Mouse (Mus musculus) mouse trophoblast stem cell (cell line): Measurements from ENCODE around the gene Palm2.

Source experiments
- in situ Hi-C, 2 experiments: fragments of 300-500 bp; cut with MseI, MboI; formaldehyde crosslinking; loops; 2 replicates in 1 of 2; 3 replicates in 1 of 2; pipeline ENCODE4 v1.15.1; 2025

Palm2 gene

DNA sequence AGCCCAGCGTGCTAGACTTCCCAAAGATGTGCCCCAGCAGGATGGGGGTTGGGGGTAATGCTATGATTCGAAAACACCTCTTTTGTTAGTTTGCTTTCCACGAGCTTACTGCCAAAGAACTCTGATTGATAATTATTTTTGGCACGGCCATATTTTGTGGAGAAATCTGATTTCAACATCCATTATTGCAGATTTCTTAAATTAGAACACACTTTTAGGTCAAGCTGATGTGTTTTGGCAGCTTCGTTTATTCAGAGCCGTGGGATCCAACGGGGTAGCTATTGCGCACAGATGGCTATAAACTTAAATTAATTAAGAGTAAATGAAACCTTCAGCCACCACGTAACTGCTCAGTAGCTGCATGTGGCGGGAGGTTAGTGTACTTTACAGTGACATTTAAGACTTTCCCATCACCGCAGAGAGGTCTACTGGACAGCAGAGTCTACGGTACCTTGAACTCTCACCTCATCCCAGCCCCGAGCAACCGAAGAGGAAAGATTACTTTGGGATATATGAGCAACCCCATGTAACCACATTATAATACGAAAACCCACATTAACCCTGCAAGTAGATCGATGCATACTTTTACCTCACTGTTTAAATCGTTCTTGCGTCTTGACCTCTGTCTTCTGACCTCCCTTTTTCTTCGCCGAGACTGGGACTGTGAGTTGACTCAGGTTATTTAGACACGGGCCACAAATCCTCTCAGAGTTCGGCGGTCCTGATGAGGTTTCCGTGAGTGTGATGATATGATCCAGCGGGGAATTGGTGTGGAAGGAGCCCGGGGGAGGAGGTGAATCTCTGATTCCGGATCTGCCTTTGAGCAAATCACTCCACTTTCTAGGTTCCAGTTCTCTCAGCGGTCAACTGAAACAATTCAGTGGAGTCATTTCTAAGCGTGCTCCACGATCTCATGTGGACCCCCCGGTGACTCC lies 80.2 kb downstream of the Palm2 start:
- in situ Hi-C loops, result no loop called here

DNA sequence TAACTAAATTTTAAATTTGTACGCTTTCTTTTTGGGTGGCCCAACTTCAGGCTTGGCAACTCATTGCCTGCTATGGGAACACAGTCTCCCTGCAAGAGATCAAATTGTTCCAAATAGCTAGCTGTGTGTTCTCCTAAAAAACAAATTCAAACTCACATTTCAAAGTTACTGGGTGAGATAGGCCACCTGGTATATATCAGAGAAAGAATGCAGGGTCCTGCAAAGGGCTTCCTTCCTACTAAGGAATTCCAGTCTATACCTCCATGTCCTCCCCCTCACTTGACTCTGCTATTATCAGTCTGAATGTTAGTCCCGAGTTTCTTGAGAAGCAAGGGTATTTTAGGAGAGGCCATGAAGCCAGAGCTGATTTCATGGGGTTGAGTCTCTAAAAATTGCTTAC lies 81.3 kb downstream of the Palm2 start:
- in situ Hi-C loops, result no loop called here

DNA sequence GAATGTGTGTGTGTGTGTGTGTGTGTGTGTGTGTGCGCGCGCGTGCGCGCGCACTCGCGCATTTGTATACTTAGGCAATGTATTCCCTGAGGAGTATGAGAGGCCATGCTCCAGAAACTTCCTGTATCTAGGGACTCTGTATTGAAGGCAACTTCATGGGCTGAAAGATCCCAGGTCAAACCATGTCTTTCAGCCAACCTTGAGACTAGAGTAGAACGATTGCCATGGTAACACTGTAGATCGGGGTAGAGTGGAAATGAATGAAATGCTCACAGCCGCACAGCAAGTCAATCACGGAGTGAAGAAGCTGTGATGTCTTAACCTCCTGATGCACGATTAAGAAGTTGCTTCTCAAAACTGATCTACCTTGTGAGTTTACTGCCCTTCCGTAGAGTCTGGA lies 89.4 kb downstream of the Palm2 start:
- in situ Hi-C loops, result no loop called here

DNA sequence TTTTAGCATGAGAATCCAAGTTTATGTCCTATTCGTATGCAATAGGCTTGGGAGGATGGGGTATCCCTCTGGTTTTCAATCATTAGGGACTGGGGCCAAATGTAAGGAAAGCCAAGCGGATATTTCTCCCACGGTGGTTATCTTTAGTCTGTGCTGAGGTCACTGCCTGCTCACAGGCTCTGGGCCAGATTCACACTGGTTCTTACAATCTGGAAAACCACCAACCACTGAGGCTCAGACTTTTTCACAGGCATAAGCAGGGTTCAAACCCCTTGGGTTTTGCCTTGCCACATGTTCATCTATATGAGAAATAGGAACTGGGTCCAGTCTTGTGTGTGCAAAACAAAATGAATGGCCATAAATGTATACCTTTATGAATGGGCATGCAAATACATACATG lies 90.4 kb downstream of the Palm2 start:
- in situ Hi-C loops, result no loop called here

DNA sequence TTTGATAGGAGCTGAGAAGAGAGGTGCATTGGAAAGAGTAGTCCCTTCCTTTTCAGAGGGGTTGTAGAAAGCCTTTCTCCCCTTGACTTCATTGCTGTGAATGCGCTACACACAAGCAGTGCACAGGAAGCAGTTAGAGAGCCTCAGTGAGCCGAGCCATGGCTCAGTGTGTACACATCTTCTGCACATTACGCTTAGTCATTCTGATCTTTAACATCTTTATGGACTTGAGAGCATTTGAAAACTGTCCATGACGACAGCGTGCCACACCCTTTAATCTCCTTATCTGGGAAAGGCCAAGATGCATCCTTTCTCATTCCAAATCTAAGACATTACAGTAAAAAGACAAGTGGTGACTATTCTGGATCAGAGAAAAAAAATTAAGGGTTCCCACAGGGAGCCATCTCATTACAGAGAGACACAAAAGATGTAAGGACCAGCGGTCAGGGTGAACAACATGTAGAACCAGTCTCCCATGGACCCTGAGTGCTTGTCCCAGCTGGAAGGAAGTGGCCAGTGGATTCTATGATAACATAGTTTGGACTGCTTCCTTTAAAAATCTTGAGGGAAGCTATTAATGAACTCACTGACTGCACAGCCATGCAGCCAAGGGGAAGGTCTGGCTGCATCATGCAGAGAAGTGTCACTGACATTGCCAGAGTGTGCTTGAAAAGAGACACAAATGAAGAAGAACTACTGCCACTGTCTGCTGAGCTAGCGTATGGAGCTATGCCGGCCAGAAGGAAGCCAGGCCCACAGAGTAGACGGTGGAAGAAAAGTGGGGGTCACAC lies 91.4 kb downstream of the Palm2 start:
- in situ Hi-C loops, result no loop called here

DNA sequence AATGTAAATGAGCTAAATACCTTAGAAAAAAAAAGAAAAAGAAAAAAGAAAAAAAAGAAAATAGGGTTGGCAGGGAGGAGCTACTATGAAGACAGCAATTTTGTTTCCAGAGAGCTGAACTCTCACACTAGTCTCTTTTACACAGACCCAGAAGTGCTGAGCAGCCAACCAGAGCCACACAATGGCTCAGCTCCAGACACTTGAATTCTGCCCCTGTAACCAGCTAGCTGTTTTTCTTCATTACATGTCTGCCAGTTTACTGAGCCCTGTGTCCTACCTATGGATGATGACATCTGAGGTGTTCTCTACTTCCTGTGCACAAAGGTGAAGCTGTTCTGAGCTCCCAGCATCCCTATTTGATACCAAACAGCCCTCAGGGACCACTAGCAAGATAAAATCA lies 94.2 kb downstream of the Palm2 start:
- in situ Hi-C loops, result no loop called here

DNA sequence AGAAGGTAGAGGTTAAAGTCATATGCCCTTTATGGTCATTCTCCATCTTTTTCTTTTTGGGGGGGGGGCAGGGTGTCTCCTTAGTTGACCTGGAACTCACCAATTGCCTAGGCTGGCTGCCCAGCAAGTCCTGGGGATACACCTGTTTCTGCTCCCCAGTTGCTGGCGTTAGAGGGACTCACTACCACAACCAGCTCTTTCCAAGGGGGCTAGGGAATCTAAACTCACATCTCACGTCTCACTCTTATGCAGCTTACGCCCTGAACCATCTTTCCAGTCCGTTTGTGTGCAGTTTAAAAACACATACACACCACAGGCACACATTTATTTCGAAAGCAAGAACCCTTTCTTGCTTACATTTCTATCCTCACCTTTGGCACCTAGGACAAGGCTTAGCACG lies 99.6 kb downstream of the Palm2 start:
- in situ Hi-C loops, result no loop called here

DNA sequence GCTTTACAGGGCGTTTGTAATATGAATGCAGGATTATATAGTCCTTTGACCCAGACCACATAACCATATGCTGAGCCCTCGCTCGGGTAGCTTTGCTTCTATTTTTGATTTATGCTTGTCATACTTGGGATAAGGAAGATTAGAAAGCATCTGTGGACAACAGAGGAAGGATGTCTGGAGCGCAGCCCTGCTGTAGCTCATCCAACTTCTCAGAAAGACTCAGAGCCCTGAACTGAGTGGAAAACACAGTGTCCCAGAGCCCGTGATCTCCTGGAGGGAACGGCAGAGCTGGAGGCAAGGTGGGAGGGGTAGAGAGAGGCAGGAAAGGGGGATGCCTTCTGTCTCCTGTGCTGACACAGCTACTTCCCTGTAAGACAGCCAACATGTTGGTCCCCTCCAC lies 100.2 kb downstream of the Palm2 start:
- in situ Hi-C loops, result no loop called here

DNA sequence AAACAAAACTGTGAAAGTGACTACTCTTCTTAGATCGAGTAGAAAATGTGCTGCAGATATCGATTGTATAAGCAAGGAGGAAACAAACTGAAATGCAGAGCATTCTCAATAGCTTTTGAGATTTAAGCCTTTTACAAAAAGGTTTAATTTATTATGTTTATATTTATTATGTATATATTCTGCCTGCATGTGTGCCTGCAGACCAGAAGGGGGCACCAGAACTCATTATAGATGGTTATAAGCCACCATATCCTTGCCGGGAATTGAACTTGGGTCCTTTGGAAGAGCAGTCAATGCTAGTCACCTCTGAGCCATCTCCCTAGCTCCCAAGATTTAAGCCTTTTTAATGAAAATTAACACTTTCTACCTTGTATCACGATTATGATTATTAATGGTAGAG lies 101.0 kb downstream of the Palm2 start:
- in situ Hi-C loops, result no loop called here

DNA sequence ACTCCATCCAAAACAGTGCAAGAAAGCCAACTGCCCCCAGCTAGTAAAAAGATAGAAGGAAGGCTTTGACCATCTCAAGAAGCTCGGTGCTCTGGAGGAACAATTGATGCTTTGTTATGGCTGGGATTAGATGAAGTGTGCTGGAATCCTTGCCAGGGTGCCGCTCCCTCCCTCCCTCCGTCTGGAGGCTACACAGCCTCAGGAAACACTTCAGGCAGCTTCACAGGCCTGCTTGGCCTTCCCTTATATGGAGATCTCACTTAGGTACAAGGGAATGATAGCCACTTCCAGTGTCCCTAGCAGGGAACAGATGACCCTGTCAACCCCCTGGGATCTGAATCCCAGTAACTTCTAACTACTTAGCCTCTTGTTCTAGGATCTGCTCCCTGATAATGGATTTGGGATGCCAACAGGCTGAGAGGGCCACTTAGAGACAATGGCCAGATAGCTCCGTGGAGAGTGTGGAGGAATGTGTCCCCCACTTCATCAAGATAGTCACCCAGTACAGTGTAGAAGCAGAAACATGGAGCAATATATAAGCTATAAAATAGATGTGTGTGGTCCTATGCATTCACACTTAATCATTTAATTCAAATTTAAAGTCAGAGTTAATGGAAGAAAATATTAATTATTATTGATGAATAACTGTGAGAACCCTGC lies 104.1 kb downstream of the Palm2 start:
- in situ Hi-C loops, result no loop called here

DNA sequence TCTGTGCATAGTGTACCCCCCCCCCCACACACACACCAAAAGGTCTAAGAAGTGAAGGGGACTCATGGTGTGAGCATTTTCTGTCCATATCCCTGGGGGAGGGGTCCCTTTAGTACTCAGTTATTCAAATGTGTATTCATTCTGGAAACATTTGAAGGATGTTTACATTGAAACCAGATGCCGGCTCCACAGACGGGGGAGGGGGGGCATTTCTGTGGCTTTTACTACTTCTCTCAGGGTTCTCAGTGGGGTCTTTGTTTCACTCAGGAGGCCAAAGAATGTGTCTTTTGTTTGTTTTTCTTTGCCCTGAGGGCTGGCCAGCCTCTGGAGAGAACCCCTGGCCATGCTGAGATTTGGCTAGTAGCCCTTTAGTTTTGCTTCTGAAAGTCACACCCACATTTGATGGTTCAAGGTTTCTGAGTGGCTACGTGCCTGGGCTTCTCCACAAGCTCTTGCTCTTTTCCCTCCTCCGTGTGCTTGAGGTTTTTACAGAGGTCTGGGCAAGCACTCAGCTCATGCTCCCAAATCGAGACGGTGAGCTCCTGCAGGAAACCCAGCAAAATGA lies 109.7 kb downstream of the Palm2 start:
- in situ Hi-C loops, result no loop called here

DNA sequence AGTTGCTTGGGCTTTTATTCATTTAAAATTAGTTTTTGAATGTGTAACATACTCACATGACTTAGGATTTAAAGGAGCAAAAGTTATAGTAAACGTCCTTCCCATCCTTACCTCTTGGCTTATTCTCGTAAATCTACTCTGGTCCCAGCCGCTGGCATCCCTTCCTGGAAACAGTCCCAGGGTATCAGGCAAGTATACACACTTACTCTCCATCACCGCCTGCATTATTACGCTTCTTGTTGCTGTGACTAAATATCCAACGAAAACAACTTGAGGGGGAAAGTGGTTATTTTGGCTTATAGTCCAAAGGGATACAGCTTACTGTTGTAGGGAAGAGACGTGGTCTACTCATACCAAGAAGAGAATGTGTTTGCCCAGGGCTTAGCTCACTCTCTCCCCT lies 113.7 kb downstream of the Palm2 start:
- in situ Hi-C loops, result no loop called here

DNA sequence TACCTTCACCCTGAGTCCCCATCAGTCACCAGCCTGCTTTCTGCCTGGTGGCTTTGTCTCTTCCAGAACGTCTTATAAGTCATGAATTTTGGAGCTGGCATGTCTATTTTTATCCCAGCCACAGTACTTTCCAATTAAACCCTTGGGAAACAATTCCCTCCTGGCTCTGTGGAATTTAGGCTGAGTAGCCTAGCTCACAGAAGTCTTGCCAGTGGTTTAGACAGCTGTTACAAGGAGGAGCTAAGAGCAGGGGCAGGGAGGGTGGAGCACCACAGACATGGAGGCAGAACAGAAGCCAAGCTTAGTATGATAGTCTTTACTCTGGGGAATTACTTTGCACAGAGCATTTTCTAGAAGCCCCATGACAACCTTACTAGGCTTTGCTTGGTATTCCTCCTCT lies 116.2 kb downstream of the Palm2 start:
- in situ Hi-C loops, result no loop called here

DNA sequence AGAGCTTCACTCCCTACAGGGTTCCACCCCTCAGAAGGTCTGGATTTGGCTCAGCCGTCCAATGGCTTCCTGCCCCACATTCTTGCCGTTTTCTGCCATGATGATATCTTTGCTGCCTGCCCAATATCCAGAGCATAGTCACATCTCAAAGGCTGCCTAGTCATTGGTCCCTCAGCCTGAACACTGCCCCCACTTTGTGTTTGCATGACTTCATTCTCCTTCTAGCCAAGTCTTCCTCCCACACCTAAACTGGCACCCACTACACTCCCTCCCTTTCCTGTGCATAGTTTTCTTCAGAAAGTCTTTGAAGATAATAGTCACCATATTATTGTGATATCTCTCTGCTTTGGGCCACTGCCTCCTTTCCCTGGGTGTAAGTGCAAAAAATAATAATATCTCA lies 123.1 kb downstream of the Palm2 start:
- in situ Hi-C loops, result no loop called here

DNA sequence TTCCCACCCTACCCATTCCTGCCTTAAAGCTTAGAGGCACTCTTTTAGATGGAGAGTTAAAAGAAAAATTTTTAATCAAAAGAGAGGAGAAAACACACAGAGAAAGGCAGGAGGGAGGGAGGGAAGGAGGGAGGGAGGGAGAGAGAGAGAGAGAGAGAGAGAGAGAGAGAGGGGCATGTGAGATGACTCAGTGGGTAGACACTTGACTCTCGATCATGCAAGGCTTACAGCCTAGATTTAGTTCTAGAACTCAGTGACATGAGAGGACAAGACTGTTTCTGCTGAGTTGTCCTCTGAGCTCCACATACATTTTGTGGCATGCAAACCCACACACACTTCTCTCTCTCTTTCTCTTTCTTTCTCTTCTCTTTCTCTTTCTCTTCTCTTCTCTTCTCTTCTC lies 125.4 kb downstream of the Palm2 start:
- in situ Hi-C loops, result no loop called here

DNA sequence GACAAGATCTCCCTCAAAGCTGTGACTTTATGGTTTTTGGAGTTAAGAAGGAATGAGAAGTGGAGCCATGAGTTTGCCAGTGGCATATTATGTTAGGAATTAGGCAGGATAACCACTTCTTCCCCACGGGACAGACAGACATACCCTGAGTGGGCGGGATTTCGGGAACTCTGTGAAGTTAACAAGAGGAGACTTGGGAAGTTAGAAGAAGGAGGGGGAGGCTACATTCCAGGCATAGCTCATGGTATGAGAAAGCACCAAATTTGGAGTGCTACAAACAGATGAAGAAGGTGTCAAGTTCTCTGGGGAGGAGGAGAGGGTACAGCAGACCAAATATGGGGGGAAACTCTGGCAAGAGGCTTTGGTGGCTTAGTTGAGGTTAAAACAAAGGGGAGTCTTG lies 126.0 kb downstream of the Palm2 start:
- in situ Hi-C loops, result no loop called here

DNA sequence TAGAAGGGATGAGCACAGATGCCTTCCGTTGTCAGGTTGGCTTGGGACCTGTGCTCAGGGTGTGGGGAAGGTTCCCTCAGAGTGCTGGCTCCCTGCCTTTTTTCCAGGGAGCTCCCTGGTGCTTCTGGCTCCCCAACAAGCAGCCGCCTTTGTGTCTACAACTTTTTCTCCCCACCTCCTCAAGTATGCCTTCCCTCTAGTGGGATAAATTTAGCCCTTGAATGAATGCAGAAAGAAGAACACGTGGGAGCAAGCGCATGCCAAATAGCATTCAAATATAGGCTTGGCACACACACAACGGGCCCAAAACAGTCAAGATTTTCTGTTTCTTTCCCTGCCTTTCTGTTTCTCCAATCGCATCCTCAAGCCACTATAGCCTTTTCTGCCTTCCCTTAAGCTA lies 127.0 kb downstream of the Palm2 start:
- in situ Hi-C loops, result no loop called here

DNA sequence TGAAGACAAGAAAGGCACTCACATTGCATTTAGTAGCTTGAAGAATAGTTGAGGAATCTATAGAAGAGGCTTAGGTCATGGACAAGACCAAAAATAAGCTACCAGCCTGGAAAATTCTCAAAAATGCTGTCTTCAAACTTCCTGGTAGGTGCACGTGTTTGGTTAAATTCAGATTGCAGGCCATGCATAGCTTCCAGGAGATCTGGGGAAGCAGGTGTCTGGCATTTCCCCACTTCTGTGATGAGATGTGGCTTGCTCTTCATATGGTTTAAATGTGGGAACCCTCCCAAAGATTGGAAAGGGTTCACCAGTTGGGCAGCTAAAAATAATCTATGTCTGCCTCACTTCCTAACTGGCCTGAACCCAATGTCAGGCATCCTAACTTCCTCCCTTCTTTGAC lies 131.2 kb downstream of the Palm2 start:
- in situ Hi-C loops, result no loop called here

DNA sequence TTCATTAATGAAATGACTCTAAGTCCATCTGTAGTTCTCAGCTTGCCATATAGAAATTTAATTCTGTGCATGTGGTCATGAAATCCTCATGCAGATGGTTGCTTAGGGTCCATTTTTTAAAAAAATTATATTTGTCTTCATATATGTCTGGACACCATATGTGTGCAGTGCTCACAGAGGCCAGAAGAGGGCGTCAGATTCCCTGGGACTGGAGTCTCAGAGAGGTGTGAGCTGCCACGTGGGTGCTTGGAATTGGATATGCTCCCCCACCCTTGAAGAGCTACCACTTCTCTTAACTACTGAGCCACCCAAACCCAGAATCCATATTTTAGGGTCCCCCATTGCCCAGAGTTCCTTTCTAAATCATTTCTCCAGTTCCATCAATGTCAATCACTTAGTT lies 131.8 kb downstream of the Palm2 start:
- in situ Hi-C loops, result no loop called here

DNA sequence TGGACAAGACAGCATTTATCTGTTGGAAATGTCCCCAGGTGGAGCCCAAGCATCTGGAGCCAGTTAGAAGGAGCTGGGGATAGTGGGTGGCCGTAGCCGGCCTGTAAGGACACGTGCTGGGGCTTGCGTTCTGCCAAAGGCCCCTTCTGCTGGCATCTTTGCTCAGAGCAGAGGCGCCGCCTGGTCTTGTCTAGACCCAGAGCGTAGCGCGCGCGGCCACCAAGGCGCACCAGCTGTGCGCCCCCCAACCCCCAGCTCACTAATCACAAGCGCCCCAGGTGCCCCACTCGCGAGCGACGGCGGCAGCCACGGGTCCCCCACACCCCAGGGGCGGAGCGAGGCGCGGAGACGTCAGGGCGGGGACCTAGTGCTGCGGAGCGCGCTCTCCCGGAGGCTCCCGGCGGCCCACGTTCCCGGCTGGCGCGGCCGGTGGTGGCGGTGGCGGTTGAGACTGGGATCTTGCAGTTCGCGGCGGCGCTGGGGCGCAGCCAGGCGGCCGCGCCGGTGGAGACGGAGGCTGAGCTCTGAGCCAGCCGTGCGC lies 133.7 kb downstream of the Palm2 start, which contains the start of gene Pakap:
TSS of gene Pakap (plus strand) at position 514 of the 541 bp plus-strand sequence.
- in situ Hi-C loops, result no loop called here

DNA sequence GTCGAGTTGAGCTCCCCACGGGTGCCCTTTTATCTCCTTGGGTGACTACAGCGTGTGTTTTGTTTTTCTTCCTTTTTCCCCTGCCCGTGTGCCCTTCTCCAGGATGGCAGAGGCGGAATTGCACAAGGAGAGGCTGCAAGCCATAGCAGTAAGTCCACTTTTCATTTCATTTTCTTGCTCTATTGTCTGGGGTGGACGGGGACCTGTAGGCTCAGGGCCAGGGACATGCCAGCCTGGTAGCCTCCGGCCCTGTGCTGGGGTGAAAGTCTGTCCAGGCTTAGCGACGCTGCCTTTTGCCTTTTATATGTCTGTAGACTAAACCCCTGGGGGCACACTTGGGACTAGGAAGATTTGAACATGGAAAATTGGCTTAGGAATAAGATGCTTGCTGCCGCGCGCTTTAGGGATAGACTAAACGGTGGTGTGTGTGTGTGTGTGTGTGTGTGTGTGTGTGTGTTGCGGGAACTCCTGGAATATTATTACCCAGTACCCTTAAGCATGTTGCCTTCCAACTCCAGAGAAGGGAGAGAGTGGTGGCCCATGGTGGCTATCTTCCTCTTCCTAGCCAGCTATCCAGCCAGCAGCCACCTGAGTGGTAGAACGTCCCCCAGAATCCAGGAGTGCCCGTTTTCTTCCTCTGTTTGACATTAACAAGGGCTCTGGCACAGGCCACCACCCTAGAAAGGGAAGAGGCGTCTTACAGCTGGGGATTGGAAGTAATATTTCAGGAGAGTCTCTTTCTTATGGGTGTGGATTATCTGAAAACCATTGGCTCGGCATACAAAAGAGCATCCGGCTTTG lies 134.4 kb downstream of the Palm2 start:
- in situ Hi-C loops, result no loop called here
